Mouse (Mus musculus): Measurements from ENCODE around the gene Rfx5.
"Not testable (repeated sequence)": the region's sequence is repeated elsewhere in the genome, so short reads cannot be mapped to it uniquely, and the experiment has no call there.

DNA sequence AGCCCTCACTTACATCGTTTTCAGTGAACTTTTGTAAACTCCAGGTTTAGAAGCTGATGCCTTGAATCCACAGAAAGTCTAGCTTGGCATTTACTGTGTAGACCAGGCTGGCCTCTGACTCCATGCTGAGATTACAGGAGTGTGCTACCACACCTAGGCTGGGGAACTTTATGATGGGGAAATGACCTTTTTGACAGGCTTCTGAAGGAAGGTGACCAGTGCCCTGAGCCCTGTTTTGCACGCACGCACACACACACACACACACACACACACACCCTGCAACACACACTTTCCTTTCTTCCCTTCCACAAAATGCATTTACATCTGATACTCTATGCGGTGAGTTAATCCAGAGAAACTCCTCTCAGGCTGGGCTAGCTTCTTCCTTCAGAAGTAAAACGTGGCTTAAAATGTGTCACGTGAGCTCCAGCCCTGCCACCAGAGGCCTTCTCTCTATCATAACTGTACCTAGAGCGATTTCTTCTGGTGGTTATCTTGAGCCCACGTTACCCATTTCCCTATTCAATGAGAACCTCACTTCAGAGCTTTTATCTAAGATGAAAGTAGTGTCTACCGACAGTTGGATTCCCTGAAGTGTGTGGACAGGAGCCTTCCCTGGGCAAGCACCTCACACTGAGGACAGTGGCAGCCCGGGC lies 22.3 kb upstream of the Rfx5 start:
- not testable (repeated sequence) for TF ChIP-seq POLR2A (IDR thresholded peaks at IDR 0.05; ENCODE audit: borderline replicate concordance, control insufficient read depth, low read depth, low read length); CTCF (IDR thresholded peaks at IDR 0.05; ENCODE audit: control insufficient read depth, insufficient read depth, low read length)
